Mouse (Mus musculus): ENCODE measurements around the gene Hist2h2be. TPM values are rescaled to one million over a fixed set of nuclear protein-coding genes. Genes with fewer than 3 reads are reported as not detected.
A peak's percentile ranks its signal among the peaks of the same experiment; 100 is the strongest.
"Not testable (repeated sequence)": the region's sequence is repeated elsewhere in the genome, so short reads cannot be mapped to it uniquely, and the experiment has no call there.

Gene Hist2h2be
- polyA plus RNA-seq, 1 experiment from 2014 or later, result 7.3 TPM

GRCm38 (mm10) chr3:96240799-96241197 is 19.9 kb downstream of the Hist2h2be start:
- Histone ChIP-seq H3K9me3 (ENCODE audit: control insufficient read depth, low read length) (no peaks in the 10 kb centered on the region), H3K9ac (ENCODE audit: low read length) (peak overlapping the region; percentile 68), H3K27me3 (replicated peaks; ENCODE audit: control insufficient read depth, insufficient read depth, low read length) (no peaks in the 10 kb centered on the region), H3K4me1 (replicated peaks; ENCODE audit: control insufficient read depth, insufficient read depth, low read length) (peaks cover 21% of the 10 kb centered on the region), H3K4me2 (ENCODE audit: low read length) (peak overlapping the region; percentile 51), H3K4me3 (ENCODE audit: low read depth, low read length) (peak overlapping the region; percentile 29), H3K36me3 (ENCODE audit: control insufficient read depth, insufficient read depth, low read length) (no peaks in the 10 kb centered on the region), H3K27ac (ENCODE audit: low read depth) (peak overlapping the region; percentile 87)
- WGBS, result 78% methylated on average over 9 of the region's 9 CpGs
- DNase-seq (ENCODE audit: low spot score) (no peak), ATAC-seq (replicated peaks; ENCODE audit: low FRiP score, low TSS enrichment, low read depth) (no peak)

DNA sequence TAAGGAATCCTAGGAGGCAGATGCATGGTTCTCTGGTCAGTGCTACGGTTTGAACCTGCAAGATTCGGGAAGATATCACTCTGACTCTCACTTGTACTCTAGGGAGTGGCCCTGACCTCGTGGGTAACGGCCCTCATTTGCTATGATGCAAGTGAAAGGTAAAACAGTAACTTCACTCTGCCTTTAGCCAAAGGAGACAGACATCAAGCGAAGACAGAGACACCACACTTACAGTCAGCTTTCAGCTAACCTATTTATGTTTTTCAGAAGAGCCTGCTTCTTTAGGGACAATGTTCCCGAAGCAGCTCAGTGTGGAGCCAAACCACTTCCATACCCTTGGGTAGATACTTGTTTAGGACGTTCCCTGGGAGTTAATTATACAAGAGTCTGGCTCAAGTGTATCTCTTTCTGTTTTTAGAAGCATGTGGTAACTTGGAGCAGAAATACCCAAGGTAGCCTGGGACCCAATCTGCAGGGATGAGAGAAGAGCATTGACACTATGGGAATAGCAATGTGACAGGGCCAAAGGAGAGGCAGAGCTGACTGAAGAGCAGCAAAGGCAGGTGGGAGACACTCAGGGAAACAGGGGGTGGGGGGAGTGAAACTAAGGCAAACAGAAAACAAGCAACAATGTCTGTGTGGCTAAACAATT is 23.1 kb downstream of the Hist2h2be start:
- Histone ChIP-seq H3K36me3 (ENCODE audit: control insufficient read depth, insufficient read depth, low read length) (no peaks in the 10 kb centered on the region), H3K4me1 (replicated peaks; ENCODE audit: control insufficient read depth, insufficient read depth, low read length) (peaks cover 18% of the 10 kb centered on the region), H3K4me2 (ENCODE audit: low read length) (peak overlapping the region; percentile 53), H3K9me3 (ENCODE audit: control insufficient read depth, low read length) (no peaks in the 10 kb centered on the region), H3K27ac (ENCODE audit: low read depth) (peak overlapping the region; percentile 93), H3K27me3 (replicated peaks; ENCODE audit: control insufficient read depth, insufficient read depth, low read length) (no peaks in the 10 kb centered on the region), H3K4me3 (ENCODE audit: low read depth, low read length) (0 out of 2 replicates have a peak overlapping the region, but pooled peaks have one; percentile 39), H3K9ac (ENCODE audit: low read length) (peak overlapping the region; percentile 69)
- ATAC-seq (replicated peaks; ENCODE audit: low FRiP score, low TSS enrichment, low read depth) (no peak), DNase-seq (ENCODE audit: low spot score) (no peak)
- WGBS, result 77% methylated on average over 7 of the region's 7 CpGs

DNA sequence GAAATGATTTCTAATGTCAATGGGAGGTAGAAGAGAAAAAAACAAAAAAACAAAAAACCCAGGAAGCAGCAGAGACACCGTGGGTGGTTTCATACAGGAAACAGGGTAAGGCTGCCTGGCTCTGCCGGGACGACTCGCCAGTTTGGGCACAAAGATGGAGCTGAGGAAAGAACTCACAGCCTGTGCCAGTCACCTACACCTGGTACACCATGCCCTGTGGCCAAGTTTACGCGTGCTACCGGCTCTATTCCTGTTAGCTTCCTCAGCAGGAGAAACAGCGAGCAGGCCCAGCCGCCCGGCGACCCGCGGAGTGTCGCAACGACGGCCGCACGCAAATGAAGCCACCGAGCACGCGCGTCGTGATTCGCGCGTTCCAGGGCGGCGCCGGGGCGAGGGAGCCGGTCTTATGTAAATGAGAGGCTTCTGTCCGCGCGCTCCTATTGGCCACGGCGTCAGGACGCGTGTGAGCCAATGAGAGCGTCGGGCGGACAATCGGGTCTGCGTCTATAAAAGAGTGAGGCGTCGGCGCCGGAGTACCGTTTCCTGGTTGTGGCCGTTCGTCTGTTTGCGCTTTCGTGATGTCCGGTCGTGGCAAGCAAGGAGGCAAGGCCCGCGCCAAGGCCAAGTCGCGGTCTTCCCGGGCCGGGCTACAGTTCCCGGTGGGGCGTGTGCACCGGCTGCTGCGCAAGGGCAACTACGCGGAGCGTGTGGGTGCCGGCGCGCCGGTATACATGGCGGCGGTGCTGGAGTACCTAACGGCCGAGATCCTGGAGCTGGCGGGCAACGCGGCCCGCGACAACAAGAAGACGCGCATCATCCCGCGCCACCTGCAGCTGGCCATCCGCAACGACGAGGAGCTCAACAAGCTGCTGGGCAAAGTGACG is 24.3 kb downstream of the Hist2h2be start, which contains the start of gene Hist2h2aa1:
Gene Hist2h2aa1 (plus strand): TSS at position 495 of the 884 bp plus-strand sequence.
- H3K4me1 ChIP-seq (replicated peaks; ENCODE audit: control insufficient read depth, insufficient read depth, low read length), result peaks cover 18% of the 10 kb centered on the region
- peak; percentile 87 for ATAC-seq (replicated peaks; ENCODE audit: low FRiP score, low TSS enrichment, low read depth)
- H3K9me3 ChIP-seq (ENCODE audit: control insufficient read depth, low read length); H3K36me3 ChIP-seq (ENCODE audit: control insufficient read depth, insufficient read depth, low read length); H3K27me3 ChIP-seq (replicated peaks; ENCODE audit: control insufficient read depth, insufficient read depth, low read length): not testable (repeated sequence)
- peak within 1 kb of the TSS; percentile 39 for H3K4me3 ChIP-seq (ENCODE audit: low read depth, low read length)
- H3K9ac ChIP-seq (ENCODE audit: low read length), result peak within 1 kb of the TSS; percentile 69
- 0% methylated on average over 25 of the region's 88 CpGs for WGBS
- H3K4me2 ChIP-seq (ENCODE audit: low read length), result peak within 1 kb of the TSS; percentile 53
- H3K27ac ChIP-seq (ENCODE audit: low read depth), result peak within 1 kb of the TSS; percentile 93
- peak; percentile 90 for DNase-seq (ENCODE audit: low spot score)

GRCm38 (mm10) chr3:96246018-96246417 is 25.1 kb downstream of the Hist2h2be start:
- H3K9me3 ChIP-seq (ENCODE audit: control insufficient read depth, low read length); H3K36me3 ChIP-seq (ENCODE audit: control insufficient read depth, insufficient read depth, low read length); H3K4me2 ChIP-seq (ENCODE audit: low read length); ATAC-seq (replicated peaks; ENCODE audit: low FRiP score, low TSS enrichment, low read depth); H3K27me3 ChIP-seq (replicated peaks; ENCODE audit: control insufficient read depth, insufficient read depth, low read length); H3K9ac ChIP-seq (ENCODE audit: low read length); DNase-seq (ENCODE audit: low spot score): not testable (repeated sequence)
- Histone ChIP-seq H3K4me1 (replicated peaks; ENCODE audit: control insufficient read depth, insufficient read depth, low read length) (peaks cover 14% of the 10 kb centered on the region; the same call in 1 of the 2 replicates), H3K27ac (ENCODE audit: low read depth) (0 out of 2 replicates have a peak overlapping the region, but pooled peaks have one; percentile 59), H3K4me3 (ENCODE audit: low read depth, low read length) (peak overlapping the region; percentile 26)
- WGBS, result 1% methylated on average over 10 of the region's 21 CpGs

- DNase-seq (ENCODE audit: low spot score); H3K9me3 ChIP-seq (ENCODE audit: control insufficient read depth, low read length); H3K36me3 ChIP-seq (ENCODE audit: control insufficient read depth, insufficient read depth, low read length); H3K27me3 ChIP-seq (replicated peaks; ENCODE audit: control insufficient read depth, insufficient read depth, low read length): not testable (repeated sequence)
- H3K4me2 ChIP-seq (ENCODE audit: low read length), result peak within 1 kb of the TSS; percentile 56
- H3K27ac ChIP-seq (ENCODE audit: low read depth), result peak within 1 kb of the TSS; percentile 77
- ATAC-seq (replicated peaks; ENCODE audit: low FRiP score, low TSS enrichment, low read depth), result peak; percentile 90
- no CpG with 5 or more reads among the region's 47 CpGs for WGBS
- H3K9ac ChIP-seq (ENCODE audit: low read length), result peak within 1 kb of the TSS; percentile 62
- H3K4me3 ChIP-seq (ENCODE audit: low read depth, low read length), result peak within 1 kb of the TSS; percentile 48
- H3K4me1 ChIP-seq (replicated peaks; ENCODE audit: control insufficient read depth, insufficient read depth, low read length), result peaks cover 14% of the 10 kb centered on the region; the same call in 1 of the 2 replicates
Observed at GRCm38 (mm10) chr3:96246427-96246856, 25.5 kb downstream of the Hist2h2be start, which contains the start of gene Hist2h3c1. TSS of gene Hist2h3c1 (plus strand) at chr3:96246685.

GRCm38 (mm10) chr3:96247356-96248140 is 26.6 kb downstream of the Hist2h2be start:
- Histone ChIP-seq H3K9me3 (ENCODE audit: control insufficient read depth, low read length) (no peaks in the 10 kb centered on the region), H3K9ac (ENCODE audit: low read length) (peak overlapping the region; percentile 62), H3K4me3 (ENCODE audit: low read depth, low read length) (peak overlapping the region; percentile 48), H3K27ac (ENCODE audit: low read depth) (peak overlapping the region; percentile 77), H3K4me2 (ENCODE audit: low read length) (peak overlapping the region; percentile 56), H3K4me1 (replicated peaks; ENCODE audit: control insufficient read depth, insufficient read depth, low read length) (peaks cover 14% of the 10 kb centered on the region; the same call in 1 of the 2 replicates), H3K27me3 (replicated peaks; ENCODE audit: control insufficient read depth, insufficient read depth, low read length) (no peaks in the 10 kb centered on the region), H3K36me3 (ENCODE audit: control insufficient read depth, insufficient read depth, low read length) (no peaks in the 10 kb centered on the region)
- ATAC-seq (replicated peaks; ENCODE audit: low FRiP score, low TSS enrichment, low read depth) (no peak), DNase-seq (ENCODE audit: low spot score) (no peak)
- WGBS, result 3% methylated on average over 11 of the region's 11 CpGs

DNA sequence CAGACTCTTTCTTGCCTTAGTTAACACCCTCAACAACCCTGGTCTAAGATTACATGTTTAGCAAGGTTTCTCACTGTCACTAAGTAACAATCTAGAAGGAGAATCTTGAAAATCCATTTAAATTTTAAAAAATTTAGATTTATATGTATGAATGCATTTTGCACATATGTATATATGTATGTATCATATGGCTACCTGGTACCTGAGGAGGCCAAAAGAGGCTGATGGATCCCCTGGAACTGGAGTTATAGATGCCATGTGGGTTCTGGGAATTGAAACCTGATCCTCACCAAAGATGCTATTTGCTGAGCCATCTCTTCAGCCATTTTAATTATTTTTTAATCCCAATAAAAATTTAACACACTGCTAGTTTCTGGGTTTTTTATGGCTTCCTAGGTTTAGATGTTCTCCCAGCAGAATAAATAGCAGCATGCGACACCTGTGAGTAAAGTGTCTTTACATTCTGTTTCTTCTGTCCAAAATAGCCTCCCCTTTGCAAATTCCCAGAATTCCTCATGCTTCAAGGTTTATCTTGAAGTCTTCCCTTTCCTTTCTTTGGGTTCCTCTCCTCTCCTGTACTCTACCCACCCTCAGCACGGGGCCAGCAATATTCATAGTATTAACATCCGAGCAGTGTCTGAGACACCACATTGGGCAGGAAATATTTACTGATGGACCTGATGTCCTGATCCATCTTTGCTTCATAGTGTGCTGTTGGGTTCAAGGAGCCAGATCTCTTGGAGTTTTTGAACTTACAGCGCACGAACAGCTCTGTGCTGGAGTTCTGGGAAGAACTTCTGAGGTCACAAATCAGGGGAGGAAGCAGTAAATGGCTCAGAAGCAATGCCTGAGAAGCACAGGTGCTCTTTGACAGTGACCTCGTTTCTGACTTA is 27.5 kb downstream of the Hist2h2be start:
- no peaks in the 10 kb centered on the region for H3K9me3 ChIP-seq (ENCODE audit: control insufficient read depth, low read length)
- H3K4me3 ChIP-seq (ENCODE audit: low read depth, low read length), result peak overlapping the region; percentile 48
- H3K36me3 ChIP-seq (ENCODE audit: control insufficient read depth, insufficient read depth, low read length), result no peaks in the 10 kb centered on the region
- peaks cover 14% of the 10 kb centered on the region; the same call in 1 of the 2 replicates for H3K4me1 ChIP-seq (replicated peaks; ENCODE audit: control insufficient read depth, insufficient read depth, low read length)
- H3K27ac ChIP-seq (ENCODE audit: low read depth), result peak overlapping the region; percentile 77; the same call in 1 of the 2 replicates
- ATAC-seq (replicated peaks; ENCODE audit: low FRiP score, low TSS enrichment, low read depth) (no peak), DNase-seq (ENCODE audit: low spot score) (no peak)
- H3K9ac ChIP-seq (ENCODE audit: low read length), result peak overlapping the region; percentile 62
- no peaks in the 10 kb centered on the region for H3K27me3 ChIP-seq (replicated peaks; ENCODE audit: control insufficient read depth, insufficient read depth, low read length)
- 32% methylated on average over 6 of the region's 6 CpGs for WGBS
- H3K4me2 ChIP-seq (ENCODE audit: low read length), result peak overlapping the region; percentile 56
